Mouse (Mus musculus) G1E (cell line): ENCODE data around the gene Ascl1. TPM values are rescaled to one million over a fixed set of nuclear protein-coding genes. Genes with fewer than 3 reads are reported as not detected.

Experiments used
- ATAC-seq: 2 replicates; pipeline ENCODE4 v1.8.0; 2016; ENCODE audit warnings: mild to moderate bottlenecking; ENCODE audit not compliant: insufficient number of reproducible peaks, poor library complexity, low FRiP score, severe bottlenecking; ENCODE audit errors: extremely low read depth
- DNase-seq: peaks from one replicate; pipeline ENCODE4 v3.0.0; 2012; ENCODE audit warnings: low spot score
- H3K27me3 ChIP-seq: 2 replicates; pipeline ENCODE4 v1.6.1; 2012; ENCODE audit warnings: mild to moderate bottlenecking, low read length, inconsistent platforms; ENCODE audit not compliant: insufficient read depth
- H3K36me3 ChIP-seq: replicated peaks from 2 replicates; pipeline ENCODE3; 2012; ENCODE audit warnings: mild to moderate bottlenecking, inconsistent platforms
- H3K4me1 ChIP-seq: 2 replicates; pipeline ENCODE4 v1.6.1; 2012; ENCODE audit warnings: low read depth, low read length, inconsistent platforms, mixed read lengths; ENCODE audit not compliant: insufficient read depth
- H3K4me3 ChIP-seq: 2 replicates; pipeline ENCODE4 v1.5.1; 2012; ENCODE audit warnings: low read depth, mild to moderate bottlenecking, inconsistent platforms, low read length, moderate library complexity, mixed read lengths
- H3K9me3 ChIP-seq: replicated peaks from 2 replicates; pipeline ENCODE4 v1.6.1; 2012; ENCODE audit warnings: inconsistent platforms
- CTCF ChIP-seq: IDR thresholded peaks from 2 replicates; pipeline ENCODE4 v1.5.1; 2012; ENCODE audit warnings: low read depth, low read length, inconsistent platforms, mixed read lengths
- GATA1 ChIP-seq: IDR thresholded peaks from 2 replicates; pipeline ENCODE4 v1.6.1; 2012; ENCODE audit warnings: borderline replicate concordance, low read length, inconsistent platforms, mixed read lengths
- GATA2 ChIP-seq: IDR thresholded peaks from 2 replicates; pipeline ENCODE4 v1.6.1; 2012; ENCODE audit warnings: low read depth, low read length, inconsistent platforms, borderline replicate concordance
- POLR2AphosphoS5 ChIP-seq: IDR thresholded peaks from 2 replicates; pipeline ENCODE4 v1.6.1; 2012; ENCODE audit warnings: low read depth, low read length, inconsistent platforms; ENCODE audit not compliant: insufficient replicate concordance
- TAL1 ChIP-seq: conservative IDR thresholded peaks from 2 replicates; pipeline ENCODE4 v1.6.1; 2012; ENCODE audit warnings: low read depth, low read length, inconsistent platforms, mixed read lengths
- polyA plus RNA-seq: library from polyadenylated mRNA; stranded (reverse); fragments of >175 nt; gene quantifications from 2 replicates; pipeline ENCODE4 v1.2.3, GENCODE M21; 2012
- total RNA-seq, 2 experiments: library from RNA; stranded (forward) in 1 of 2; stranded (reverse) in 1 of 2; fragments of 200-1000 nt in 1 of 2; fragments of >200 nt in 1 of 2; fragmentation: Nextera tagmentation in 1 of 2; gene quantifications; 2 replicates each; pipeline ENCODE4 v1.2.3; 2014 to 2017

Ascl1 gene
- total and polyA plus RNA-seq, 3 experiments, result not detected

GRCm38 (mm10) chr10:87494176-87494575 lies 716 bp upstream of the Ascl1 start:
- ATAC-seq (no peak), DNase-seq (no peak)
- no peaks in the 10 kb centered on the region for H3K36me3 ChIP-seq
- H3K4me3 ChIP-seq, result no peak overlapping the region
- peaks cover 54% of the 10 kb centered on the region for H3K9me3 ChIP-seq
- H3K4me1 ChIP-seq, result no peaks in the 10 kb centered on the region
- no peaks in the 10 kb centered on the region for H3K27me3 ChIP-seq
- TF ChIP-seq GATA2 (no peak), POLR2AphosphoS5 (no peak), CTCF (no peak), TAL1 (no peak)

- no peak for ATAC-seq
These were observed 554 bp downstream of the Ascl1 start for GRCm38 (mm10) chr10:87492661-87493551.

GRCm38 (mm10) chr10:87492332-87492660 lies 1.2 kb downstream of the Ascl1 start:
- no peaks in the 10 kb centered on the region for H3K36me3 ChIP-seq
- DNase-seq (no peak), ATAC-seq (no peak)
- peaks cover 61% of the 10 kb centered on the region for H3K9me3 ChIP-seq
- H3K27me3 ChIP-seq, result no peaks in the 10 kb centered on the region
- H3K4me1 ChIP-seq, result no peaks in the 10 kb centered on the region
- TF ChIP-seq POLR2AphosphoS5 (no peak), CTCF (no peak), TAL1 (no peak), GATA2 (no peak), GATA1 (no peak)
- no peak overlapping the region for H3K4me3 ChIP-seq

More at GRCm38 (mm10) chr10:87492661-87493551, 554 bp downstream of the Ascl1 start:
- DNase-seq, result no peak
- no peaks in the 10 kb centered on the region for H3K4me1 ChIP-seq
- TF ChIP-seq CTCF, result no peak
- no peak for TF ChIP-seq GATA2
- no peak for TF ChIP-seq TAL1
- no peak for TF ChIP-seq GATA1
- TF ChIP-seq POLR2AphosphoS5, result no peak
- H3K36me3 ChIP-seq, result no peaks in the 10 kb centered on the region
- H3K4me3 ChIP-seq, result no peak overlapping the region
- no peaks in the 10 kb centered on the region for H3K27me3 ChIP-seq
- H3K9me3 ChIP-seq, result peaks cover 59% of the 10 kb centered on the region

GRCm38 (mm10) chr10:87491485-87492040 lies 1.9 kb downstream of the Ascl1 start:
- no peak for ATAC-seq
- no peak for TF ChIP-seq TAL1
- no peak for TF ChIP-seq GATA1
- Histone ChIP-seq H3K4me3 (no peak overlapping the region), H3K36me3 (no peaks in the 10 kb centered on the region), H3K27me3 (no peaks in the 10 kb centered on the region), H3K4me1 (no peaks in the 10 kb centered on the region), H3K9me3 (peaks cover 62% of the 10 kb centered on the region)
- DNase-seq, result no peak

GRCm38 (mm10) chr10:87490328-87490727 lies 3.1 kb downstream of the Ascl1 start:
- TF ChIP-seq TAL1 (no peak), CTCF (no peak), POLR2AphosphoS5 (no peak), GATA1 (no peak), GATA2 (no peak)
- no peak for DNase-seq
- Histone ChIP-seq H3K4me3 (no peak overlapping the region), H3K27me3 (no peaks in the 10 kb centered on the region; the same call in 1 of the 2 replicates), H3K9me3 (peaks cover 71% of the 10 kb centered on the region), H3K4me1 (no peaks in the 10 kb centered on the region), H3K36me3 (no peaks in the 10 kb centered on the region)
- ATAC-seq, result no peak

- no peak for ATAC-seq
- no peak for TF ChIP-seq GATA1
- no peak for TF ChIP-seq TAL1
- Histone ChIP-seq H3K36me3 (no peaks in the 10 kb centered on the region), H3K4me3 (no peak overlapping the region), H3K27me3 (no peaks in the 10 kb centered on the region; the same call in 1 of the 2 replicates), H3K9me3 (peaks cover 68% of the 10 kb centered on the region), H3K4me1 (no peaks in the 10 kb centered on the region)
- DNase-seq, result no peak
These were observed 4.0 kb downstream of the Ascl1 start for GRCm38 (mm10) chr10:87489246-87490009.
